Mouse (Mus musculus) limb, embryonic 14.5 days (tissue): ENCODE measurements around the gene Gpr152. TPM values are rescaled to one million over a fixed set of nuclear protein-coding genes. Genes with fewer than 3 reads are reported as not detected.

ENCODE experiments used
- ATAC-seq: fragments of 200-750 bp; cut with Nextera tagmentation; 2 replicates; pipeline ENCODE4 v1.8.0; 2017; ENCODE audit warnings: low read depth, moderate number of reproducible peaks, moderate TSS enrichment; ENCODE audit not compliant: low FRiP score
- DNase-seq: peaks from one replicate; pipeline ENCODE4 v3.0.0-alpha.2; 2015; ENCODE audit warnings: low spot score
- H3K27ac ChIP-seq: fragments of 300-500 bp; sonication (generic); replicated peaks from 2 replicates; pipeline ENCODE4 v1.5.1; 2014; ENCODE audit warnings: low read depth, mild to moderate bottlenecking, low read length, moderate library complexity, mixed read lengths
- H3K27me3 ChIP-seq: fragments of 300-500 bp; sonication (generic); 2 replicates; pipeline ENCODE4 v1.6.1; 2014; ENCODE audit warnings: low read length, mixed read lengths; ENCODE audit not compliant: control insufficient read depth, insufficient read depth
- H3K36me3 ChIP-seq: fragments of 300-500 bp; sonication (generic); 2 replicates; pipeline ENCODE4 v1.6.1; 2014; ENCODE audit warnings: mild to moderate bottlenecking, low read length, moderate library complexity, mixed read lengths; ENCODE audit not compliant: control insufficient read depth, insufficient read depth
- H3K4me1 ChIP-seq: fragments of 300-500 bp; sonication (generic); 2 replicates; pipeline ENCODE4 v1.6.1; 2014; ENCODE audit warnings: antibody characterized with exemption, low read length, mixed read lengths; ENCODE audit not compliant: control insufficient read depth, insufficient read depth
- H3K4me2 ChIP-seq: fragments of 300-500 bp; sonication (generic); replicated peaks from 2 replicates; pipeline ENCODE4 v1.6.1; 2014; ENCODE audit warnings: low read depth, mild to moderate bottlenecking, low read length, moderate library complexity; ENCODE audit not compliant: severe bottlenecking
- H3K4me3 ChIP-seq: fragments of 300-500 bp; sonication (generic); replicated peaks from 2 replicates; pipeline ENCODE4 v1.5.1; 2014; ENCODE audit warnings: low read length
- H3K9ac ChIP-seq: fragments of 300-500 bp; sonication (generic); 2 replicates; pipeline ENCODE4 v1.6.1; 2014; ENCODE audit warnings: mild to moderate bottlenecking, low read depth, low read length, moderate library complexity; ENCODE audit not compliant: severe bottlenecking
- H3K9me3 ChIP-seq: fragments of 300-500 bp; sonication (generic); 2 replicates; pipeline ENCODE4 v1.6.1; 2016; ENCODE audit warnings: low read length; ENCODE audit not compliant: control insufficient read depth
- POLR2A ChIP-seq: fragments of 200-500 bp; IDR thresholded peaks from 2 replicates; pipeline ENCODE4 v1.8.0; 2012; ENCODE audit warnings: inconsistent platforms, mild to moderate bottlenecking, moderate library complexity, borderline replicate concordance; ENCODE audit not compliant: insufficient read depth, insufficient read length; ENCODE audit errors: extremely low read depth
- WGBS: fragments of 180-500 bp; shearing (Covaris S2); extraction: QIAGEN DNeasy Blood & Tissue Kit; methylation state at CpG from one replicate; pipeline ENCODE4 v1.1.7; 2014; 5-methylcytosine and 5-hydroxymethylcytosine counted together
- polyA plus RNA-seq, 2 experiments: library from polyadenylated mRNA; depleted of rRNA in 1 of 2; stranded (reverse) in 1 of 2; unstranded in 1 of 2; fragments of >200 nt; fragmentation: Nextera tagmentation in 1 of 2; extraction: Ambion mirVana in 1 of 2; gene quantifications; 2 replicates each; pipeline versions ENCODE4 v1.2.1 to v1.2.3; 2012 to 2014

The Gpr152 gene
- polyA plus RNA-seq, 2 experiments, result 0.01 TPM; not detected in 1

GRCm38 (mm10) chr19:4140147-4140546 lies 560 bp downstream of the Gpr152 start:
- H3K9ac ChIP-seq, result no peak overlapping the region
- H3K9me3 ChIP-seq, result no peaks in the 10 kb centered on the region
- H3K27me3 ChIP-seq, result no peaks in the 10 kb centered on the region
- no peak overlapping the region for H3K4me3 ChIP-seq
- DNase-seq (no peak), ATAC-seq (no peak)
- H3K27ac ChIP-seq, result no peak overlapping the region
- 71% methylated on average over 6 of the region's 6 CpGs for whole genome bisulfite sequencing
- no peak for TF ChIP-seq POLR2A
- no peak overlapping the region for H3K4me2 ChIP-seq
- no peaks in the 10 kb centered on the region for H3K36me3 ChIP-seq
- H3K4me1 ChIP-seq, result no peaks in the 10 kb centered on the region

GRCm38 (mm10) chr19:4142416-4143173 lies 3.0 kb downstream of the Gpr152 start:
- no peaks in the 10 kb centered on the region for H3K9me3 ChIP-seq
- no peak overlapping the region for H3K4me3 ChIP-seq
- no peak for ATAC-seq
- H3K4me1 ChIP-seq, result 0 out of 2 replicates have a peak, but pooled peaks cover under 1% of the 10 kb centered on the region
- H3K27me3 ChIP-seq, result no peaks in the 10 kb centered on the region
- H3K36me3 ChIP-seq, result no peaks in the 10 kb centered on the region
- no peak for TF ChIP-seq POLR2A
- H3K27ac ChIP-seq, result no peak overlapping the region
- 92% methylated on average over 18 of the region's 18 CpGs for WGBS
- DNase-seq, result no peak
- H3K9ac ChIP-seq, result no peak overlapping the region
- no peak overlapping the region for H3K4me2 ChIP-seq

GRCm38 (mm10) chr19:4143759-4144268 lies 4.2 kb downstream of the Gpr152 start, which contains the start of gene Cabp4:
Gene Cabp4 (minus strand): TSS chr19:4144033.
- no peak within 1 kb of the TSS for H3K9ac ChIP-seq
- no peak for TF ChIP-seq POLR2A
- no peak within 1 kb of the TSS for H3K4me2 ChIP-seq
- H3K36me3 ChIP-seq, result no peaks in the 10 kb centered on the region
- WGBS, result 63% methylated on average over 5 of the region's 7 CpGs
- no peak within 1 kb of the TSS for H3K4me3 ChIP-seq
- ATAC-seq (no peak), DNase-seq (no peak)
- no peak within 1 kb of the TSS for H3K27ac ChIP-seq
- no peaks in the 10 kb centered on the region for H3K9me3 ChIP-seq
- no peaks in the 10 kb centered on the region for H3K27me3 ChIP-seq
- peaks cover 3% of the 10 kb centered on the region; the same call in 1 of the 2 replicates for H3K4me1 ChIP-seq

- Histone ChIP-seq H3K27me3 (no peaks in the 10 kb centered on the region), H3K36me3 (peaks cover 2% of the 10 kb centered on the region; the same call in 1 of the 2 replicates), H3K27ac (no peak overlapping the region), H3K4me3 (no peak overlapping the region), H3K9ac (no peak overlapping the region), H3K9me3 (no peaks in the 10 kb centered on the region), H3K4me2 (no peak overlapping the region), H3K4me1 (peaks cover 12% of the 10 kb centered on the region)
- DNase-seq, result no peak
- TF ChIP-seq POLR2A, result no peak
- no peak for ATAC-seq
- WGBS, result 78% methylated on average over 16 of the region's 16 CpGs
Observed at GRCm38 (mm10) chr19:4144550-4145498, 5.2 kb downstream of the Gpr152 start.

- Histone ChIP-seq H3K36me3 (peaks cover 13% of the 10 kb centered on the region), H3K27me3 (no peaks in the 10 kb centered on the region), H3K4me2 (no peak overlapping the region), H3K9ac (no peak overlapping the region), H3K9me3 (no peaks in the 10 kb centered on the region), H3K4me1 (peaks cover 12% of the 10 kb centered on the region), H3K27ac (no peak overlapping the region), H3K4me3 (no peak overlapping the region)
- DNase-seq, result no peak
- TF ChIP-seq POLR2A, result no peak
- 94% methylated on average over 5 of the region's 5 CpGs for WGBS
- ATAC-seq, result no peak
Observed at GRCm38 (mm10) chr19:4145936-4146335, 6.3 kb downstream of the Gpr152 start.
